Mouse (Mus musculus): ENCODE measurements around the gene Ptov1. TPM values are rescaled to one million over a fixed set of nuclear protein-coding genes. Genes with fewer than 3 reads are reported as not detected.

The Ptov1 gene
- total RNA-seq, 2 experiments from 2014 or later, result 385 to 394 TPM

GRCm38 (mm10) chr7:44860576-44861428 is 8.8 kb downstream of the Ptov1 start:
- peak in 1 of 2 experiments; percentile 64 for DNase-seq (ENCODE audit: low spot score in 2 of 2)

- DNase-seq (ENCODE audit: low spot score in 2 of 2), result no peak
These were observed 9.7 kb downstream of the Ptov1 start for GRCm38 (mm10) chr7:44859896-44860295.

- DNase-seq (ENCODE audit: low spot score in 2 of 2), result no peak
These were observed 11.7 kb downstream of the Ptov1 start for GRCm38 (mm10) chr7:44857905-44858304.

GRCm38 (mm10) chr7:44857042-44857552 is 12.5 kb downstream of the Ptov1 start, which contains the start of gene Pnkp:
Pnkp (plus strand) TSS chr7:44857139.
- peak; percentile 56 to 79 for DNase-seq (ENCODE audit: low spot score in 2 of 2)

GRCm38 (mm10) chr7:44856265-44856916 is 13.2 kb downstream of the Ptov1 start:
- DNase-seq (ENCODE audit: low spot score in 2 of 2), result no peak

- no peak for DNase-seq (ENCODE audit: low spot score in 2 of 2)
These were observed 14.6 kb downstream of the Ptov1 start for GRCm38 (mm10) chr7:44855036-44855435.

GRCm38 (mm10) chr7:44854356-44855031 is 15.1 kb downstream of the Ptov1 start:
- peak; percentile 67 to 85 for DNase-seq (ENCODE audit: low spot score in 2 of 2)

GRCm38 (mm10) chr7:44853596-44854355 is 15.8 kb downstream of the Ptov1 start:
- DNase-seq (ENCODE audit: low spot score in 2 of 2), result no peak

GRCm38 (mm10) chr7:44853065-44853464 is 16.5 kb downstream of the Ptov1 start:
- no peak for DNase-seq (ENCODE audit: low spot score in 2 of 2)

- no peak for DNase-seq (ENCODE audit: low spot score in 2 of 2)
These were observed 17.1 kb downstream of the Ptov1 start for GRCm38 (mm10) chr7:44852259-44853027.

- DNase-seq (ENCODE audit: low spot score in 2 of 2), result no peak
These were observed 17.9 kb downstream of the Ptov1 start for GRCm38 (mm10) chr7:44851625-44852234.

- no peak for DNase-seq (ENCODE audit: low spot score in 2 of 2)
These were observed 18.6 kb downstream of the Ptov1 start for GRCm38 (mm10) chr7:44850789-44851624.

- DNase-seq (ENCODE audit: low spot score in 2 of 2), result peak in 1 of 2 experiments; percentile 69
These were observed 19.4 kb downstream of the Ptov1 start for GRCm38 (mm10) chr7:44850146-44850545.

- peak; percentile 61 to 80 for DNase-seq (ENCODE audit: low spot score in 2 of 2)
These were observed 20.0 kb downstream of the Ptov1 start for GRCm38 (mm10) chr7:44849416-44850111.

GRCm38 (mm10) chr7:44848561-44849415 is 20.8 kb downstream of the Ptov1 start, which contains the start of the genes Akt1s1 and Tbc1d17:
Akt1s1 (plus strand) TSS chr7:44848991.
Tbc1d17 (minus strand) TSS chr7:44849079.
- peak; percentile 90 to 97 for DNase-seq (ENCODE audit: low spot score in 2 of 2)

GRCm38 (mm10) chr7:44847772-44848171 is 21.8 kb downstream of the Ptov1 start:
- no peak for DNase-seq (ENCODE audit: low spot score in 2 of 2)

GRCm38 (mm10) chr7:44846804-44847203 is 22.8 kb downstream of the Ptov1 start:
- no peak for DNase-seq (ENCODE audit: low spot score in 2 of 2)

All from adrenal gland, postnatal 4 days (tissue).